Mouse (Mus musculus) liver (tissue): ENCODE results near the gene Gskip.
A peak's percentile ranks its signal among the peaks of the same experiment; 100 is the strongest.

Source experiments
- DNase-seq: peaks from one replicate; pipeline ENCODE4 v3.0.0-alpha.2; 2020; ENCODE audit warnings: mixed read lengths

The Gskip gene

DNA sequence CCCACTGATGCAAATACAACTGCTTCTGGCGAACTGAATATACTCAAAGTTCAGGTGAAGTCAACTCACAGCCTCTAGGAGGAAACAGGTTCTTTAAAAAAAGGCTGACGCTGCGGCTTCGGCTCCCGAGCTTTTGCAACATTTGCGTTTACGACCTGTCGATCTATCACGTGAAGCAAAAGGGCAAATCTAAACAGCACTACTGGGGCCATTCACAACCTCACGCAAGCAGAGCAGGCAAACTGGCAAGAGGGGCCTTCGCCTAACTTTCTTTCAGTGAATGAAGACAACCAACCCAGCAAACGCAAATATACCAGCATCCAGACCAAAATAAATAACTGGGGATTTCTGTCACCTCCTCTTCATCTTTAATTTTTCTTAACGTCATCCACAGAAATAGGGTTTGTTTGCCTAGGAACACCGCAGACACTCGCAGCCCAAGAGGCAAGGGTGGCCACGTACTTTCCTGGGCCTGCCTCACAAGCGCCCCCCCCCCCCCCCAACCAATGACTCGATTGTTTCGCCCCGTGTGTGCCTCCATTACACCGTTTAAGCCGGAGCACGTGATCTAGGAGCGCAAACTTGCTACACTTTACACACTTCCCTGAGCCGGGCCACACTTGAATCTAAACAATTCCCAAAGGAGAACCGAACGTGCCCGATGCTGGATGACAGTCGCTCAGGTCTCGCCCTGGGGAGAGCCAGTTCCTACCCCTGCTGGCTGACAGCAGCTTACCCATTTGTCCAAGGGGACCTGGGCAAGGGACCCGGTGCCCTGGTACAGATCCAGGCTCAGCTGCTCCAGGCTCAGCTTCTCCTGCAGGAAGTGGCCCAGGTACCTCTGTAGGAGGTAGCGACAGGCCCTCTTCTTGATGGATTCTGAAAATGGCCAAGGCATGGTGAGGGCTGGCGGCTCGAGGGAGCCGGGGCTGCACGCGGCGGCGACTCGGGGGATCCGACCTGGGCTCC, at the start of gene Gskip:
Gene Gskip (plus strand): TSS at position 897 of the 969 bp plus-strand sequence.
- peak; percentile 71 for DNase-seq

DNA sequence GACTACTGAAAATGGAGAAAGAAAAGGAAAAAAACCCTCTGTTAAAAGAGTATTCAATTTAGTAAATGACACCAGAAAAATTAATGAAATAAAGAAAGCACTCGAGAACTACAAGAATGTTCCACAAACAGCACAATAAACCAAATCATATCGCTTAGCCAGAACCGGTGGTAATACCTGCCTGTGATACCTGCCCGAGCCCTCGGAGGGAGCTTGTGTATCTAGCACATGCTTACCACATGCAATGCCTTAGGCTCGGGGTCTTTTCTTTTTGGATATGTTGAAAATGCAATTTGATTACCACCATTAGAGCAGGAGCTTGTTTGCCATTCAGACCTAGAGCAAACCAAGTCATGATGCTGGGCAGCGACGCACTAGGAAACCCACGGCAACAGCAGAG, 48.1 kb upstream of the Gskip start:
- DNase-seq = no peak

DNA sequence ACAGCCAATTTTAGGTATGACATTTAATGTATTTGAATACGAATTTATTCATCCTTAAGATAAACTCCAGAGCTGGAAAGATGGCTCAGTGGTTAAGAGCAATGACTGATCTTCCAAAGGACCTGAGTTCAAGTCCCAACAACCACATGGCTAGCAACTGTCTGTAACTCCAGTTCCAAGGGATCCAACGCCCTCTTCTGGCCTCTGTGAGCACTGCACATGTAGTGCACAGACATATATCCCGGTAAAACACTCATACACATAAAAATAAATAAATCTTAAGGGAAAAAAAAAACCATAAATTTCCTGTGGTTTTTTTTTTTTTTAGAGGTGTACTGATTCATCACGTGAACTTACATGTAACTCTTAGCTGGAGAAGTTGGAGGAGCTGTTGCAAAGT, 47.1 kb upstream of the Gskip start:
- no peak for DNase-seq

- DNase-seq = no peak
Measured at GRCm38 (mm10) chr12:105642770-105643321, 41.8 kb upstream of the Gskip start.

DNA sequence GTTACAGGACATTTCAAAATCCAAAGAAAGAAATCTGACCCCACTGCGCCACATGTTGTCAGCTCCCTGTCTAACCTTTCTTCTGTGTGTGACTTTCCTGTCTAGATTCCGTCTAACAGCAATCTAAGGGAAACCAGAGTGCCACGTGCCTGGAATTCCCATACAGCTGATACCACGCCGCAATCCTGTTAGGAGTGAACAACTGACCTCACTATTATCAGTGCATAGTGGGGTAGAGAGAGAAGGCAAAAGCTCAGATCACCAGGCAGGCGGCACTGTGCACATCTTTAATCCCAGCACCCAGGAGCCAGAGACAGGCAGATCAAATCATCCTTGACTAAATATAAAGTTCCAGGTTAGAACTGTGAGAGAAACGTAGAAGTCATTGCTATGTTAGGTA, 28.8 kb upstream of the Gskip start:
- DNase-seq = no peak

DNA sequence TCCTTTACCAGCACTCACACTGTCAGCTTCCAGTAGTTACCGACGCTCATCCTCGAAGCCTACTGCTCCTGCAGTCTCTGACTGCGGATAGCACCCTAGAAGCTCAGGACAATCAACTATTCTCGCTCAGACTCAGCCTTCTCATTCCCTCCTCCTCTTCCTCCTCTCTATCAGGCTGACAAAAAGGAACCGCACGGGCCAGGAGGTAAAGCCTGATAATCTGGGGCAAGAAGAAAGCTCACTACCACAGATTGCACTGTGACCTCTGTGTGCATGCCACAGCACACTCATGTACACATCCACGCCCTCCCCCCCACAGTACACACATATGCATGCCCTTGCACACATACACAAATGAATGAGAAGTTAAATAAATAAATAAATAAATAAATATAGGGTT, 8.4 kb upstream of the Gskip start:
- DNase-seq = peak; percentile 9

DNA sequence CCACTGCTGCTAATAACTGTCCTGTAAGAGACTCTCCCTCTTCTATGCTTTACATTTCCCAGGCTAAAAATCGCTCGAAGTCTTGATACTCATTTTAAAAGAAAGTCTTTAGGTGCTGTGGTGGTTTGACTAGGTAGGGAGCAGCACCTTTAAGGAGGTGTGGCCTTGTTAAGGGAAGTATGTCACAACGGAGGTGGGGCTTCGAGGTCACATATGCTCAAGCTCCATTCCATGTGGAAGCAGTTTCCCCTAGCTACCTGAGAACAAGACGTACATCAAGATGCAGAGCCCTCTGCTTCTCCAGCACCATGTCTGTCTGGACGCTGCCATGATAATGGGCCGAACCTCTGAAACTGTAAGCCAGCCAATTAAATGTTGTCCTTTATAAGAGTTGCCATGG, 6.4 kb upstream of the Gskip start:
- no peak for DNase-seq

GRCm38 (mm10) chr12:105678762-105679161, 5.9 kb upstream of the Gskip start:
- no peak for DNase-seq

DNA sequence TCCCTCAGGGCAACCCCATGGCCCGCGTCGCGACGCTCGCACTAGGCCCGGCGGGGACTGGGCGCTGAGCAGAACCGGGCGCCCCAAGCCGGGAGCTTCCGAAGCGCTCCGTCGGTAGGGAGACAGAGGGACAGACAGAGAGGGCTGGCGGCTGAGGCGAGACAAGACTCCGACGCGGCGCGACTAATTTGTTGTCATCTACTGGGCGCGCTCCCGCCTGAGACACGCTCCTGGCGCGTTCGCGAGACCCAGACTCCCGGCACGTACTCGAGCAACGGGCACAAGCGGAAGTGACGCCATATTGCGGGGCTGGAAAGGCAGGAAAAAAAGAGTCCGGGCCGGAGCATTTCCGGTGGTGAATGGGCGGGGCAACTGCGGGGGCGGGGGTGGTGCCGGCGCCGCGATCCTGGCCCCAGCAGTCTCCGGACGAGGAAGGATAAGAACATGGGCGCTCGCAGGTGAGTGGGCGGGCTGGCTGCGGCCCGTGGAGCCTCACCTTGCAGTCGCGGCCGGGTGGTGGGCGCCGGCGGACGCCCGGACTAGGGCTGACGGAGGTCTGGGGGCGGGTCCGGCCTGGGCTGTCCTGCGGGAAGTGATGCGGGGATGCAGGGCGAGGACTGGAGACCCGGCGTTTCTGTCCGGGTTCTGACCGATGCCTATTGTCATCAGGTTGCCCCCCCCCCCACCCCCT, 517 bp downstream of the Gskip start, which contains the start of gene Atg2b:
Gene Atg2b (minus strand): TSS at position 211 of the 691 bp plus-strand sequence.
- DNase-seq = peak; percentile 97

- no peak for DNase-seq
Measured at GRCm38 (mm10) chr12:105686791-105687190, 2.2 kb downstream of the Gskip start.

GRCm38 (mm10) chr12:105687416-105687815, 2.8 kb downstream of the Gskip start:
- DNase-seq = no peak

- no peak for DNase-seq
Measured at GRCm38 (mm10) chr12:105688546-105688945, 3.9 kb downstream of the Gskip start.

DNA sequence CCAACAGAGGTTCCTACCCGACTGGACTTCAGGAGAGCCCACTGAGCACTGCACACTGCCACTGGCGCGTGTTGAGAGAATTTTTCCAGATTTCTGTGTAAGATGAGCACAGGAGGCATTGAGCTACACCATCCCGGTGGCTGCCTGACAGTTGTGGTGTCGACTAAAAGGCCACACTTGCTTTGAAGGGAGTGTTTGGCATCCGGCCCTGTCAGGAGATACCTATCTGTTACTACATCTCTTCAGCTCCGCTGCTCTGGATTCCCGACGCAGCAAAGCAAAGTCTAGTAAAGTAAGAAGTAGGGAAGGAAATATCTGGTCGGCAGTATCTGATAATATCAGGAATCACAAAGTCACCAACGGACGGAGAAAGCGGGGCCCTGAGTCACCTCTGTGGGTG, 4.8 kb downstream of the Gskip start:
- no peak for DNase-seq

- no peak for DNase-seq
Measured at GRCm38 (mm10) chr12:105694021-105694420, 9.4 kb downstream of the Gskip start.

DNA sequence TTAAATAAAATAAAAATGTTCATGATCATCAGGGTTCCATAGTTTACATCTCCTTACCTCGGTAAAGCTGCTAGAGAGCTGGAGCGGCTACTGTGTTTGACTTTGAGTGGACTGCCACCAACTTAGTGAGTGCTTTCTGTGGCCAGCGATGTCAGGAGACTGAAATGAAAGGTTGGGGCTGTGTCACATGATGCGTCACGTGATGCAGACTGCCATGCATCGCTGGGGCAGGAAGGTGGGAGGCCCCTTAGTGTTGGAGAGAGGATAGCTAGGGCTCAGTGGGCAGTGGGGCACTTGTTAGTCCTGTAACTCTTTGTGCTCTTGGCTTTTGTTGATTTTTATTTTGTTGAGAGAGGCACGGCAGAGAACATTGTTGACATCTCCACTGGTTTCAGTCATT, 11.2 kb downstream of the Gskip start:
- DNase-seq = no peak

DNA sequence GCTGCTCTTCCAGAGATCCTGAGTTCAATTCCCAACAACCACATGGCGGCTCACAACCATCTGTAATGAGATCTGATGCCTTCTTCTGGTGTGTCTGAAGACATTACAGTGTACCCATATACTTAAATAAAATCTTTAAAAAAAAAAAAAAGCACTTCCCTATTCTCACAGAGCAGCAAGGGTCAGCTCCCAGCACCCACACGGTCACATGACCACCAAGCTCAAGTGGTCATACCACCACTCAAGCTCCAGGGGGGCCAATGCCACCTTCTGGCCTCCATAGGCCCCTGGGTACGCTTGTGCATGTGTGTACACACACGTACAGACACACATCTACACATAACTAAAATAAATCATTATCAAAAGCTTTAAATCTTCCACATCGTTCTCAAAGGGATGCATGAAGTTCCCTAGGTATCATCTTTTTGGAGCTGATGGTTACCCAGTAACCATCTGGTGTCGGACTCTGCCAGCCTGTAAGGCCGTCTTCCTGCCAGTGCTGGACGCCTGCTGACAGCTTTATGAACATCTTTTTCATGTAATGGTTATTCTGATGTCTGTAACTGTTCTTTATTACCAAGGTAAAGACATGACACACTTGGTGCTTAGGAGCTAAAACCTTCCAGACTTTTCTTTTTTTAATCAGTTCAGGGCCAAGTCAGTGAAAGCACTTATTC, 12.6 kb downstream of the Gskip start:
- no peak for DNase-seq

- no peak for DNase-seq
Measured at GRCm38 (mm10) chr12:105700433-105700832, 15.8 kb downstream of the Gskip start.

DNA sequence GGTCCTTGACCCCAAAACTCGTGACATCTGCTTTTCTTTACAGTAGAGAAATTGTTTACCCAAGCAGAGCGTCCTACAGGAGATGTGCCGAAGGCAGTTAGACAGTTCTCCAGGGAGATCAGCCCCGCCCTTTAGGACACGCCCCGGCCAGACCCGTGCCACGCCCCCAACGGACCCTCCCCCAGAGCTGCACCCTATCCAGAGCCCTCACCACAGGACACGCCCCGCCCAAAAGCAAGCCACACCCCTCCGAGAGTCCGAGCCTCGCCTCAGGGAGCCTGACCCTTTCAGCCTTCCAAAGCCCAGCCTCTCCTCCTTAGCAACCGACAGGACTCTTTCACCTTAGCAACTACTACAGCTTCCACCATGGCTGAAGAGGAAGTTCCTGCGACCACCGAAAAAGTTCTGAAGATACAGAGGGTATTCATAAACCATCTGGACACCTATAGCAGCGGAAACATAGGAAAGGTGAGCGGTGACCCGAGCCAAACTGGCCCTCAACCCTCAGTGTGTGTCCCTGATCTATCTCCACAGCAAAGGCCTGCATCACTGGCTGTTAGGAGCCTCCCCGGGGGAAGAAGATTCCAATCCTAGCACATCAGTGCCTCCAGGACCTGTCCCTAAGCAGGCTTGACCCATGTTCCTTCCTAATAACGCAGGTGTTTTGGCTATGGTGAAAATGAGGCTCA, 21.3 kb downstream of the Gskip start, which contains the start of gene Ak7:
Gene Ak7 (plus strand): TSS at position 178 of the 689 bp plus-strand sequence.
- peak; percentile 97 for DNase-seq

DNA sequence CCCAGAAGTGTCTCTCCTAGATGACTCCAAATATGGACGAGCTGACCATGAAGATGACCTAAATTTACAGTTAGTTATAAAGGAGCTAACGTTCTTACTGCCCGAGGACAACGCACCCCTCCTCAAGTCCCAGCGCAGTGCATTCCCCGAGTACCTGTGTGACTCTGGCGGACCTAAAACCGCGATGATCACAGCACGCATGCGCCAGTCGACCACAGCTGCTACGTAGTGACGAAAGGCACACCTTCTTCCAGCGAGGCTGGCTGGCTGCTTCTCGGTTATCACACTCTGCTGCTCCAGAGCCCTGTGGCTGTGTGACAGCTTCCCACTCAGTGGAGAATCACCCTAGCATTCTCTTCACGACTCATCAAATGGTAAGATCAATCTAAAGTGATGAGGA, 34.0 kb downstream of the Gskip start:
- peak; percentile 75 for DNase-seq

DNA sequence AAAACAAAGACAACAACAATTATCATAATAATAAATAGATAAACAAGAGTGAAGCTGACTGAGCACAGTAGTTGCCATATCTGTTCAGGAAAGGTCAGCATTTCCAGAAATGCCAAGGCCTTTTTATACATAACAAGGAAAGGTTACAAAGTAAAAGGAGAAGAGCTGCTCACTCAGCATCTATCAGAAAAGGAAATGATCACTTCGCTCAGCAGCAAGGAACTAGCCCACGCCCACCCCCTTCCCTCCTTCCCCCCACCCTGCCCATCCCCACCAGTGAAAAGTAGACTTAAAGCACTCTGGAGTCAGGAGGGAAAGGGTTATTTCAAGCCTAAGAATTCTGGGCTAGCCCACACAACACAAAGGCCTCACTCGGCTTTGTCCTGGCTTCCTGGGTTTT, 35.6 kb downstream of the Gskip start:
- no peak for DNase-seq

DNA sequence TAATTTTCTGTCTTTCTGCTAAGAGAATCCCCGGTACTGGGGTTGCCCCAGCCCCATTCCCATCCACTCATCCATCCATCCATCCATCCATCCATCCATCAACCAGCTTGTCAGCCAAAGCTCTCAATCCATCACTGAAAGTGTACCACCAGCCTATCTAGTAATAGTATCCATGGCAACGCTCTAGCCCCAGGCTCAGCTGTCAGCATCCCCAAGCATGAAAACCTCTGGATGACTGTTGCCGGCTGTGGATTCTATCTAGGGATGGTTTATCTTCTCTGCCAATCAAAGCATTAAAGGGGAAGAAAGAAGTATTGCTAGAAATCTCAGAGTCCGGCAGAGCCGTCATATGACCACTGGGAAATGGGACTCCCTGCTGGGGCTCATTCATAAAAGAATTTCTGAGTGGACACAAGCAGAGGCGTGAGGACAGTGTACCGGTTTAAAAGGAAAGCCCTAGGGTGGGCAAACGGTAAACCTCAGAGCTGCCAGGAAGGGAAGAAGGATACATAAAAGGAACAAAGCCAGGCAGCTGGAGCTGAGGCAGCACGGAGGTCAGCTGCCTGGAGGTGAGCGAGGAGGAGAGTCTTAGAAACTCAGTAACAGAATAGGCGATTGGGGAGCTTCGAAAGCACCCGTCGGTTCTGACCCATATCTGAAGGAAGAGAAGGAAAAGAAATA, 37.0 kb downstream of the Gskip start:
- no peak for DNase-seq

- no peak for DNase-seq
Measured at GRCm38 (mm10) chr12:105722657-105723056, 38.0 kb downstream of the Gskip start.
